Mouse (Mus musculus): ENCODE measurements around the gene Glod4. TPM values are rescaled to one million over a fixed set of nuclear protein-coding genes. Genes with fewer than 3 reads are reported as not detected.

Glod4 gene
- polyA plus RNA-seq, 1 experiment from 2014 or later = 68.9 TPM

- H3K27ac ChIP-seq (ENCODE audit: low read depth, low read length) = no peak overlapping the region
- H3K27me3 ChIP-seq (replicated peaks; ENCODE audit: control insufficient read depth, insufficient read depth, low read length) = no peaks in the 10 kb centered on the region
- 57% methylated on average over 11 of the region's 11 CpGs for WGBS
- no peaks in the 10 kb centered on the region for H3K9me3 ChIP-seq (ENCODE audit: control insufficient read depth)
- H3K4me3 ChIP-seq (ENCODE audit: low read depth, low read length) = no peak overlapping the region
- H3K9ac ChIP-seq (ENCODE audit: low read depth, low read length) = no peak overlapping the region
- no peaks in the 10 kb centered on the region for H3K4me1 ChIP-seq (replicated peaks; ENCODE audit: control insufficient read depth, insufficient read depth, low read length)
- no peak for ATAC-seq
- TF ChIP-seq CTCF (IDR thresholded peaks at IDR 0.05; ENCODE audit: low read depth) = no peak
- H3K36me3 ChIP-seq (ENCODE audit: control insufficient read depth, insufficient read depth) = peaks cover 47% of the 10 kb centered on the region
- H3K4me2 ChIP-seq (replicated peaks; ENCODE audit: low read depth) = no peak overlapping the region
These were observed 169.0 kb downstream of the Glod4 start for GRCm38 (mm10) chr11:76074296-76075093.

Other genes with a start within 250 kb of the Glod4 start
- gene 1700016K19Rik, start 243.8 kb downstream of the Glod4 start, polyA plus RNA-seq (2015; fragmentation: Nextera tagmentation; extraction: Ambion mirVana) = 0.17 TPM in 1 of 2 replicates, not detected in the other
- 24.2 and 26.8 TPM in 2 replicates for gene Rflnb, start 215.9 kb downstream of the Glod4 start, polyA plus RNA-seq (2015; fragmentation: Nextera tagmentation; extraction: Ambion mirVana)
- gene Vps53, start 64.1 kb downstream of the Glod4 start, polyA plus RNA-seq (2015; fragmentation: Nextera tagmentation; extraction: Ambion mirVana) = 43.3 and 44.8 TPM in 2 replicates
- 15.5 and 19.9 TPM in 2 replicates for gene Fam57a, start 64.1 kb downstream of the Glod4 start, polyA plus RNA-seq (2015; fragmentation: Nextera tagmentation; extraction: Ambion mirVana)
- 0.65 and 0.86 TPM in 2 replicates for gene Dbil5, start 26.1 kb downstream of the Glod4 start, polyA plus RNA-seq (2015; fragmentation: Nextera tagmentation; extraction: Ambion mirVana)
- 5.7 and 7.5 TPM in 2 replicates for gene Gemin4, start 26.1 kb downstream of the Glod4 start, polyA plus RNA-seq (2015; fragmentation: Nextera tagmentation; extraction: Ambion mirVana)
- gene Mrm3, start within 50 bp of the Glod4 start, polyA plus RNA-seq (2015; fragmentation: Nextera tagmentation; extraction: Ambion mirVana) = 8.4 and 8.9 TPM in 2 replicates
- gene Nxn, start 155.4 kb upstream of the Glod4 start, polyA plus RNA-seq (2015; fragmentation: Nextera tagmentation; extraction: Ambion mirVana) = 14.9 and 15.9 TPM in 2 replicates
- gene Timm22, start 163.2 kb upstream of the Glod4 start, polyA plus RNA-seq (2015; fragmentation: Nextera tagmentation; extraction: Ambion mirVana) = 95.2 and 96.0 TPM in 2 replicates